Mouse (Mus musculus): ENCODE measurements around the gene Wdr60.
"Not testable (repeated sequence)": the region's sequence is repeated elsewhere in the genome, so short reads cannot be mapped to it uniquely, and the experiment has no call there.

Wdr60 gene

GRCm38 (mm10) chr12:116262555-116263341 is at the start of gene Wdr60:
Wdr60 (minus strand) TSS chr12:116263022.
- peak; percentile 91 for DNase-seq (ENCODE audit: low read depth, low spot score)

- no peak for DNase-seq (ENCODE audit: low read depth, low spot score)
These were observed 45.8 kb upstream of the Wdr60 start for GRCm38 (mm10) chr12:116308612-116309011.

GRCm38 (mm10) chr12:116307870-116308269 is 45.0 kb upstream of the Wdr60 start:
- no peak for DNase-seq (ENCODE audit: low read depth, low spot score)

GRCm38 (mm10) chr12:116306042-116306441 is 43.2 kb upstream of the Wdr60 start:
- DNase-seq (ENCODE audit: low read depth, low spot score): no peak

- DNase-seq (ENCODE audit: low read depth, low spot score): no peak
These were observed 39.4 kb upstream of the Wdr60 start for GRCm38 (mm10) chr12:116302181-116302580.

GRCm38 (mm10) chr12:116299906-116300305 is 37.1 kb upstream of the Wdr60 start:
- DNase-seq (ENCODE audit: low read depth, low spot score): no peak

GRCm38 (mm10) chr12:116293599-116294292 is 30.9 kb upstream of the Wdr60 start:
- DNase-seq (ENCODE audit: low read depth, low spot score): no peak

GRCm38 (mm10) chr12:116293185-116293584 is 30.4 kb upstream of the Wdr60 start:
- DNase-seq (ENCODE audit: low read depth, low spot score): no peak

GRCm38 (mm10) chr12:116283511-116283910 is 20.7 kb upstream of the Wdr60 start:
- no peak for DNase-seq (ENCODE audit: low read depth, low spot score)

GRCm38 (mm10) chr12:116282856-116283255 is 20.0 kb upstream of the Wdr60 start:
- DNase-seq (ENCODE audit: low read depth, low spot score): no peak

GRCm38 (mm10) chr12:116281427-116282281 is 18.8 kb upstream of the Wdr60 start:
- DNase-seq (ENCODE audit: low read depth, low spot score): peak; percentile 70

GRCm38 (mm10) chr12:116280653-116281364 is 18.0 kb upstream of the Wdr60 start, which contains the start of gene Esyt2:
Esyt2 (plus strand) TSS chr12:116281196.
- DNase-seq (ENCODE audit: low read depth, low spot score): peak; percentile 99

- DNase-seq (ENCODE audit: low read depth, low spot score): no peak
These were observed 17.4 kb upstream of the Wdr60 start for GRCm38 (mm10) chr12:116280149-116280652.

- DNase-seq (ENCODE audit: low read depth, low spot score): no peak
These were observed 16.4 kb upstream of the Wdr60 start for GRCm38 (mm10) chr12:116279181-116279580.

- DNase-seq (ENCODE audit: low read depth, low spot score): no peak
These were observed 15.7 kb upstream of the Wdr60 start for GRCm38 (mm10) chr12:116278541-116278940.

GRCm38 (mm10) chr12:116276961-116277360 is 14.1 kb upstream of the Wdr60 start:
- DNase-seq (ENCODE audit: low read depth, low spot score): no peak

- no peak for DNase-seq (ENCODE audit: low read depth, low spot score)
These were observed 12.8 kb upstream of the Wdr60 start for GRCm38 (mm10) chr12:116275631-116276030.

GRCm38 (mm10) chr12:116275086-116275485 is 12.3 kb upstream of the Wdr60 start, which contains the start of gene Gm11027:
Gm11027 (plus strand) TSS chr12:116275386.
- not testable (repeated sequence) for DNase-seq (ENCODE audit: low read depth, low spot score)

GRCm38 (mm10) chr12:116273733-116274132 is 10.9 kb upstream of the Wdr60 start:
- no peak for DNase-seq (ENCODE audit: low read depth, low spot score)

- DNase-seq (ENCODE audit: low read depth, low spot score): no peak
These were observed 8.2 kb upstream of the Wdr60 start for GRCm38 (mm10) chr12:116271071-116271470.

- DNase-seq (ENCODE audit: low read depth, low spot score): no peak
These were observed 7.7 kb upstream of the Wdr60 start for GRCm38 (mm10) chr12:116270538-116270937.
